Mouse (Mus musculus) hindbrain, embryonic 11.5 days (tissue): ENCODE data around the gene Cfap57. TPM values are rescaled to one million over a fixed set of nuclear protein-coding genes. Genes with fewer than 3 reads are reported as not detected.
"Not testable (repeated sequence)": the region's sequence is repeated elsewhere in the genome, so short reads cannot be mapped to it uniquely, and the experiment has no call there.

Experiments
- ATAC-seq: fragments of 200-750 bp; cut with Nextera tagmentation; 2 replicates; pipeline ENCODE4 v1.8.0; 2017; ENCODE audit warnings: mild to moderate bottlenecking, moderate TSS enrichment, moderate library complexity; ENCODE audit not compliant: low FRiP score
- DNase-seq: peaks from one replicate; pipeline ENCODE4 v3.0.0-alpha.2; 2015; ENCODE audit warnings: low spot score
- H3K27ac ChIP-seq: fragments of 300-500 bp; sonication (generic); 2 replicates; pipeline ENCODE4 v1.5.1; 2014; ENCODE audit warnings: mild to moderate bottlenecking, low read depth, low read length
- H3K27me3 ChIP-seq: fragments of 300-500 bp; sonication (generic); 2 replicates; pipeline ENCODE4 v1.6.1; 2014; ENCODE audit warnings: mild to moderate bottlenecking, low read length, moderate library complexity, mixed read lengths; ENCODE audit not compliant: control insufficient read depth, insufficient read depth
- H3K36me3 ChIP-seq: fragments of 300-500 bp; sonication (generic); 2 replicates; pipeline ENCODE4 v1.6.1; 2014; ENCODE audit warnings: mild to moderate bottlenecking, low read length, moderate library complexity, mixed read lengths; ENCODE audit not compliant: control insufficient read depth, insufficient read depth
- H3K4me1 ChIP-seq: fragments of 300-500 bp; sonication (generic); replicated peaks from 2 replicates; pipeline ENCODE4 v1.6.1; 2014; ENCODE audit warnings: low read length, mixed read lengths; ENCODE audit not compliant: control insufficient read depth, insufficient read depth
- H3K4me2 ChIP-seq: fragments of 300-500 bp; sonication (generic); replicated peaks from 2 replicates; pipeline ENCODE4 v1.6.1; 2014; ENCODE audit warnings: mild to moderate bottlenecking, low read depth, low read length
- H3K4me3 ChIP-seq: fragments of 300-500 bp; sonication (generic); 2 replicates; pipeline ENCODE4 v1.5.1; 2014; ENCODE audit warnings: low read depth, low read length
- H3K9ac ChIP-seq: fragments of 300-500 bp; sonication (generic); 2 replicates; pipeline ENCODE4 v1.6.1; 2014; ENCODE audit warnings: low read depth, low read length
- H3K9me3 ChIP-seq: fragments of 300-500 bp; sonication (generic); 2 replicates; pipeline ENCODE4 v1.6.1; 2016; ENCODE audit warnings: low read length; ENCODE audit not compliant: control insufficient read depth
- WGBS: fragments of 180-500 bp; shearing (Covaris S2); extraction: QIAGEN DNeasy Blood & Tissue Kit; methylation state at CpG from one replicate; pipeline ENCODE4 v1.1.7; 2014; 5-methylcytosine and 5-hydroxymethylcytosine counted together
- polyA plus RNA-seq: library from polyadenylated mRNA; unstranded; fragments of >200 nt; fragmentation: Nextera tagmentation; extraction: Ambion mirVana; gene quantifications from 2 replicates; pipeline ENCODE4 v1.2.1, GENCODE M21; 2014

Cfap57 gene
- polyA plus RNA-seq, 1 experiment from 2014 or later = 1.5 TPM

DNA sequence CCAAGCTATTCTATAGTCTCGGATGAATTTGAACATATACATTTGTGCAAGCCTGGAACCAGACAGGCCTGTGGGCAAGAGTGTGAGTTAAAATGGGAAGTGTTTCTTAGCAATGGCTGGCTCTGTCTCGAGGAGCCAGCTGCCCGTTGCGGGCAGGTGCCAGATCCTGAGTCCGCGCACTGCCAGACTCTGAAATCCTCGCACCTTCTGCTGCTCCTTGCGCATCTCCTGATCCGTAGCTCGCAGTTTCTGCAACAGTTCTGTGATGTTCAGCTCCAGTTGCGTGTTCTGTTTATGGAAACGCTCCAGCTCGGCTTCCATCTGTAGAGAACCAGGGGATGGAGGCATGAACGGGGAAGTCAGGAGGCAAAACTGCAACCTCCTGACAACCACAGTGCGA lies 49.1 kb downstream of the Cfap57 start:
- no peaks in the 10 kb centered on the region for H3K4me1 ChIP-seq
- H3K4me2 ChIP-seq = no peak overlapping the region
- DNase-seq (no peak), ATAC-seq (no peak)
- 85% methylated on average over 14 of the region's 15 CpGs for WGBS
- 0 out of 2 replicates have a peak, but pooled peaks cover 3% of the 10 kb centered on the region for H3K27me3 ChIP-seq
- no peak overlapping the region for H3K4me3 ChIP-seq
- no peak overlapping the region for H3K9ac ChIP-seq
- no peak overlapping the region for H3K27ac ChIP-seq
- H3K9me3 ChIP-seq = no peaks in the 10 kb centered on the region
- no peaks in the 10 kb centered on the region for H3K36me3 ChIP-seq

DNA sequence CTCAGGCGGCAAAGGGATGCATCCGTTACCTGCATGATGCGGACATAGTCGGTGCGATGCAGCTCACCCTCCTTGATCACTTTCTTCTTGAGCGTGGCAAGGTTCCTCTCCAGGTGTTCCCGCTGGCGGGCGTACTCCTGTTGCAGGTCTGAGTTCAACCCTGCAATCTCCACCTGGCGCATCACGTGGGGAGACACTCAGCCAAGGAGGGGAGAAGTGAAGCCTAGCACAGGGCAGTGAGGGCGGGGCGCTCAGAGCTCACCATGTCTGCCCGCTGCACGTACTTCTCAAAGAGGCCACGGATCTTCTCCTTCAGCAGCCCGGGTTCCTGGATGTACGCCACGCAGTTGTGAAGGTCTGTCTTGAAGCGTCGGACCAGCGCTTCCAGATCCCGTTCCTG lies 51.3 kb downstream of the Cfap57 start:
- no peak overlapping the region for H3K4me3 ChIP-seq
- DNase-seq (no peak), ATAC-seq (no peak)
- no peak overlapping the region for H3K9ac ChIP-seq
- no peaks in the 10 kb centered on the region for H3K9me3 ChIP-seq
- no peaks in the 10 kb centered on the region for H3K36me3 ChIP-seq
- H3K27me3 ChIP-seq = 0 out of 2 replicates have a peak, but pooled peaks cover 3% of the 10 kb centered on the region
- no peak overlapping the region for H3K27ac ChIP-seq
- WGBS = 77% methylated on average over 23 of the region's 23 CpGs
- H3K4me2 ChIP-seq = no peak overlapping the region
- no peaks in the 10 kb centered on the region for H3K4me1 ChIP-seq

DNA sequence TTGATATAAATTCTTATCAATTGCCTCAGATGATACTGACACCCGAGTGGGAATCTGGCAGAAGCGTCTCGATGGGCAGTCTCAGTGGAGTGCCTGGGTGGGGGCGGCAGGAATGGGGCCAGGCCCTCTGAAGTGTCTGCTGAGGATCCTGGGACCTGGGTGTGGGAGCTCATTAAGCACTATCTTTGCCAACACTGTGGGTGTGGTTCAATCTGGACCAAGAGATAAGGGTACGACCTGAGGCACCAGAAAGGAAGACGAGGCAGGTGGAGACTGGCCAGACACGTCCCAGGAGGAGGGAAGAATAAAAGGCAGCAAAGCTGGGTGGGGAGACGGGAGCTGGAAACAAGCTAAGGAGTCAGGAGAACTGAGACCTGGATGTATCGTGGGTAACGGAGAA lies 51.9 kb downstream of the Cfap57 start:
- 80% methylated on average over 10 of the region's 10 CpGs for WGBS
- Histone ChIP-seq H3K4me2 (no peak overlapping the region), H3K9me3 (no peaks in the 10 kb centered on the region), H3K27me3 (0 out of 2 replicates have a peak, but pooled peaks cover 3% of the 10 kb centered on the region), H3K9ac (no peak overlapping the region), H3K27ac (no peak overlapping the region), H3K4me3 (no peak overlapping the region), H3K4me1 (no peaks in the 10 kb centered on the region), H3K36me3 (no peaks in the 10 kb centered on the region)
- DNase-seq (no peak), ATAC-seq (no peak)

DNA sequence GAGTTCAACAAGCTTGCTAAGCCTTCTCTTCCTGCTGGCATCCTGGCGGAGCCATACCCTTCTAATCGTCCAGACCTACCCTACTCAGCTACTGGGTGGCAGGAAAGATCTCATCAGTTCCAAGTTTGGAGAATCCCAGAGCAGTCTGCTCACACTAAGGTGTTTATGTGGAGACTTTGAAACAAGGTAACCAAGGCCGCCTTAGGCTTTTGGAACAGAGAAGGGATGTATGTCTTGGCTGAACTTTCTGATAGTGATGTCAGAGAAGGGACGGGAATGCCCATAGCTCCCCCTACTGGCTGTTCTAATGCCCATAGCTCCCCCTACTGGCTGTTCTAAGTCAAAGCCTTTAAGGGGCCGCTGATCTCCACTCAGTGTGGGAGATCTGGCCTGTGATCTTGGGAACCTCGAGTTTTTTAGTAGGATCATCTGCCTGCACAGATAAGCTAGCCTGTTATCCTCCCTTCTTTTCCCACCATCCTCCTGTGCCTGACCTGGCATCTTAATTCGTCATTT lies 54.4 kb downstream of the Cfap57 start:
- 34% methylated on average over 7 of the region's 7 CpGs for WGBS
- Histone ChIP-seq H3K9me3 (no peaks in the 10 kb centered on the region), H3K27me3 (no peaks in the 10 kb centered on the region), H3K4me3 (no peak overlapping the region), H3K9ac (no peak overlapping the region), H3K36me3 (no peaks in the 10 kb centered on the region), H3K4me2 (no peak overlapping the region), H3K4me1 (no peaks in the 10 kb centered on the region), H3K27ac (no peak overlapping the region)
- 0 out of 2 replicates have a peak, but pooled peaks have one; percentile 22 for ATAC-seq
- peak; percentile 79 for DNase-seq

DNA sequence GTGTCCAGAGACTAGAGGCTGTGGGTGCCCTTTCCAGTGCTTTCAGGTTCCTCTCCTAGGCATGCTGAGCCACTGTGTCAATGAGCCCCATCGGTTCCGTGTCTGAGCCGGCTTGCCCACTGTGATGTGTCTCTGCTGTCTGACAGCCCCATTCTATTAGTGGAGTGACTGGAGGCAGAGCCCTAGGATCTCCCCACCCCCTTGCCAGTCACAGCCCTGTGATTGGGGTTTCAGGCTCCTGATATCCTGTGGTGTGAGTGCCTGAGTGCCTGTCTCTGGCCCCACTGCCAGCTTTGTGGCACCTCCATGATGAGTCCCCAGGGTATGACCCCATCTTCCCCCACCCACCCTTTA lies 55.7 kb downstream of the Cfap57 start:
- Histone ChIP-seq H3K4me2 (no peak overlapping the region), H3K36me3 (no peaks in the 10 kb centered on the region), H3K27ac (no peak overlapping the region), H3K9ac (no peak overlapping the region), H3K4me1 (no peaks in the 10 kb centered on the region), H3K27me3 (no peaks in the 10 kb centered on the region), H3K4me3 (no peak overlapping the region), H3K9me3 (no peaks in the 10 kb centered on the region)
- no peak for DNase-seq
- WGBS = 59% methylated on average over 3 of the region's 3 CpGs
- no peak; the same call in 1 of the 2 replicates for ATAC-seq

DNA sequence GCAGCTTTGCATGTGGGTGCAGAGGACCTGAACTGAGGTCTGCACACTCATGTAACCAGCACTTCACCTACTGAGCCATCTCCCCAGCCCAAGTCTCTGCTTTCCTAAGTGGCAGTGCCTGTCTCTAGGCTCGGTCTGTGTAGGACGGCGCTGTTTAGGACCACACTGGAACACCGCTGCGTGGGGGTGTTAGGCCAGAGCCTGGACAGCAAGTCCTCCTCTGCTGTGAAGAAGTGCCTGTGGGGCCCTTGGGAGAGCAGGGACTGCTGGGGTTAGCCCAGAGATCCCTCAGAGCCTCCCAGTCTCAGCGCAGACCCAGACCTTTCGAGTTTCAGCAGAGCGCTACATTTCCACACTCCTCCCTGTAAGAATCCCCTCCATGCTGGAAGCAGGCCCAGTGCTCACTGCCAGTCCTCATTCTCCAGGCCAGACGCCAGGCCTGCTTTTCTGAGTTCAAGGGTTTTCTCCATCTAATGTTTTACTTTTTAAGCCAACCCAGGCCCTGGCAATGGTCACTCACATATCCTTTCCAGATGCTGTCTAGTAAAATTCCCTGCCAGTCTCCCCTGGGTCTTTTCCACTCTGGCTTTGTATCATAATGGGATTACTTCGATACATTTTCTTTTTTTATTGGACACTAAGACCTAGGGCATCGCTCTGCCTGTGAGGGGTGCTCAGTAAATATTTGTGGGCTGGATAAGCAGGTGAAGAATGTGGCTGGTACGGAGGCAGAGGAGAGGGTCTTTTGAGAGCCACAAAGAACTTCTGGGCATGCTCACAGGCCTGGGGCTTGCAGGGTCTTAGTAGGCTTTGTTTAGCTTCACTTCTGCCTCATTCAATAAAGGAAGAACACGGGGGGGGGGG lies 56.3 kb downstream of the Cfap57 start:
- no peak overlapping the region for H3K4me2 ChIP-seq
- no peaks in the 10 kb centered on the region for H3K36me3 ChIP-seq
- 84% methylated on average over 13 of the region's 13 CpGs for WGBS
- no peaks in the 10 kb centered on the region for H3K9me3 ChIP-seq
- DNase-seq (no peak), ATAC-seq (no peak)
- H3K4me1 ChIP-seq = no peaks in the 10 kb centered on the region
- no peak overlapping the region for H3K4me3 ChIP-seq
- H3K27ac ChIP-seq = no peak overlapping the region
- no peak overlapping the region for H3K9ac ChIP-seq
- H3K27me3 ChIP-seq = no peaks in the 10 kb centered on the region

DNA sequence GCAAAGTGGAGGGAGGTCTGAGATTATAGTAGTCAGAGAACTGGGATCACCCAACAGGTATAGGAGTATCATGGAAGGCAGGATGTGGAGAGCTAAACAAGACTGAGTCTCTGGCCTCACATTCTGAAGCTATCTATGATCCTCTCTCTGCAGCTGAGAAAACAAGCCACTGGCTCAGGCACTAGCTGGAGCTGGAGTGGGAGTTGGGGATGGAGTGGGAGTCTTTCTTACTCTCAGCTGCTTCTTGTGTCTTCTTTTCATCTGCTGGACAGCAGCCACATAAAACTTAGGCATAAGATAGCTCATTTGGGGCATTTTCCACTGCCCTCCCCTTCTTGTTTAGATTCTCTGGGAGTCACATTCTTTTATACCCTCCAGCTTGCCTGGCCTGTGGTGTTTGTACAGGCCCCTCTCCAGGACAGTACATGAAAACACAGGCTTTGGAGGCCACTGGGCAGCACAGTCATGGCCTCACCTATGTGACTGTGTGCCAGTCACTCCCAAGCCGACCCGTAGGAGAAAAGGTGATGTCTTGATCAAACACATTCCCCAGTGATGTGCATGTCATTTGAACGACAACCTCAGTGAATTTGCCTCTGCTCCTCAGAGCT lies 67.4 kb downstream of the Cfap57 start:
- Histone ChIP-seq H3K36me3 (no peaks in the 10 kb centered on the region), H3K4me1 (no peaks in the 10 kb centered on the region), H3K4me3 (no peak overlapping the region), H3K4me2 (no peak overlapping the region), H3K27ac (no peak overlapping the region), H3K9ac (no peak overlapping the region), H3K9me3 (no peaks in the 10 kb centered on the region), H3K27me3 (no peaks in the 10 kb centered on the region)
- DNase-seq = no peak
- ATAC-seq = no peak
- WGBS = 93% methylated on average over 3 of the region's 3 CpGs

DNA sequence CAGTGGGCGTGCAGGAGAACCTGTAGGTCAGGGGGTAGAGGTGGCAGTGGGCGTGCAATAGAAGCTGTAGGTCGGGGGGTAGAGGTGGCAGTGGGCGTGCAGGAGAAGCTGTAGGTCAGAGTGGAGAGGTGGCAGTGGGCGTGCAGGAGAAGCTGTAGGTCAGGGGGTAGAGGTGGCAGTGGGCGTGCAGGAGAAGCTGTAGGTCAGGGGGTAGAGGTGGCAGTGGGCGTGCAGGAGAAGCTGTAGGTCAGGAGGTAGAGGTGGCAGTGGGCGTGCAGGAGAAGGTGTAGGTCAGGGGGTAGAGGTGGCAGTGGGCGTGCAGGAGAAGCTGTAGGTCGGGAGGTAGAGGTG lies 72.5 kb downstream of the Cfap57 start:
- not testable (repeated sequence) for ATAC-seq, H3K9me3 ChIP-seq, H3K9ac ChIP-seq, H3K4me1 ChIP-seq, H3K27me3 ChIP-seq, H3K27ac ChIP-seq, H3K4me3 ChIP-seq, H3K4me2 ChIP-seq, H3K36me3 ChIP-seq
- DNase-seq = peak; percentile 45
- 86% methylated on average over 10 of the region's 10 CpGs for WGBS
